Comparison of ENCODE assay signal across 24 mouse cellular contexts in the genomic region with DNA sequence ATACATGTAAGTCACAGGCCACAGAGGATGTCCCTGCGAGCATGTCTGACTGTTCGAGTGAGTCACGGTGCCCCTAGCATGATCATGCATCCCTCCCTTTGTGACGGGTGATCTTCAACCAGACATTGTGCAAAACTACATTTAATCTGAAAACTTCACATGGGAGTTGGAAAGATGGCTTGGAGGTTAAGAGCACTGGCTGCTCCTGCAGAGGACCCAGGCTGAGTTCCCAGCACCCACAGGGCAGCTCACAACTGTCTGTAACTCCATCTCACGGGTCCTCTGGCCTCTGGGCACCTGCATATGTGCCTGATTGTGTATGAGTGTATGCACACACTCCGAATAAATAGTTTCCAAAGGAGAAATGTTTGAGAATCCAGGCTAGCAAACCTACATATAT. TPM values are rescaled to one million over a fixed set of nuclear protein-coding genes. Genes with fewer than 3 reads are reported as not detected.
A peak's percentile ranks its signal among the peaks of the same experiment; 100 is the strongest.
DNase-seq lines count a peak whose midpoint lies in the region; TF ChIP-seq lines count a peak whose summit lies in the region.
"Had no signal": no experiment of that assay in that cellular context is flagged by ENCODE, and none has a peak within 500 bp of the region (broad histone marks: within the 10 kb centered on the region; RNA-seq: fewer than 3 reads in every experiment).

No protein-coding gene starts in this region.

- no peak overlapping the region for H3K4me3 ChIP-seq in olfactory bulb, adult 2 months (ENCODE audit: insufficient read depth, low read depth, low read length)
- H3K4me3 ChIP-seq: forebrain, embryonic 13.5 days; forebrain, embryonic 15.5 days had no signal

- H3K4me1 ChIP-seq in olfactory bulb, adult 2 months (ENCODE audit: control insufficient read depth, insufficient read depth, low read length) = peaks cover 20% of the 10 kb centered on the region
- H3K4me1 ChIP-seq: forebrain, embryonic 15.5 days had no signal

- 90% methylated on average over 6 of the region's 6 CpGs for WGBS in olfactory bulb, adult 2 months

- H3K27ac ChIP-seq in olfactory bulb, adult 2 months (ENCODE audit: insufficient read depth, low read depth, low read length) = peak overlapping the region; percentile 16
- H3K27ac ChIP-seq: forebrain, embryonic 13.5 days; forebrain, embryonic 15.5 days had no signal

- TF ChIP-seq CTCF in olfactory bulb, adult 2 months (IDR thresholded peaks at IDR 0.05; ENCODE audit: insufficient read depth, low read depth, low read length) = no peak

- TF ChIP-seq POLR2A in olfactory bulb, adult 2 months (IDR thresholded peaks at IDR 0.05; ENCODE audit: insufficient read depth, low read depth, low read length) = no peak

- DNase-seq in heart, adult 11 months = peak; percentile 64
- DNase-seq in heart, adult 18-20 months = no peak
- DNase-seq in heart, postnatal 4 days = peak; percentile 1
- no peak for DNase-seq in heart, adult 8-10 months (ENCODE audit: low spot score)
- DNase-seq in urinary bladder, adult 2 months (ENCODE audit: low spot score) = peak; percentile 8
- DNase-seq in urinary bladder, postnatal 25 days (ENCODE audit: low spot score) = no peak
- no peak for DNase-seq in T-cell, adult 2 months (ENCODE audit: low spot score)
- DNase-seq: adrenal gland, adult 8-10 months; adrenal gland, postnatal 14 days; adrenal gland, postnatal 36 days; cerebellum, adult 11-12 months; cerebellum, adult 9-10 months; cerebellum, postnatal 10 days; forebrain, postnatal 0 days had no signal

RNA-seq across cellular contexts. Expression of a gene that starts 20.0 kb away (rescaled TPM):
- 10 to 100 TPM; 79.0 to 83.2 TPM for total RNA-seq in heart, adult 18-20 months (2021)
- total RNA-seq in heart, postnatal 4 days (2021) = 100 to 1,000 TPM; 108 TPM
- total RNA-seq in heart, adult 8-10 months (2022) = 10 to 100 TPM; 67.0 to 78.6 (median 70.5) TPM
- 300 and 319 TPM in 2 replicates for polyA plus RNA-seq in urinary bladder, adult 2 months (2012; rRNA removed)
- not detected in 2 replicates for polyA plus RNA-seq in olfactory bulb, adult 2 months (2012; ENCODE audit: insufficient read depth, insufficient read length, low replicate concordance, missing spikeins)

RNA-seq across cellular contexts. Expression of a gene that starts 41.0 kb away (rescaled TPM):
- not detected for total RNA-seq in heart, adult 18-20 months (2021)
- under 1 TPM; 0.26 to 0.47 TPM for total RNA-seq in heart, postnatal 4 days (2021)
- not detected for total RNA-seq in heart, adult 8-10 months (2022)
- polyA plus RNA-seq in urinary bladder, adult 2 months (2012; rRNA removed) = 0.04 and 0.07 TPM in 2 replicates
- polyA plus RNA-seq in olfactory bulb, adult 2 months (2012; ENCODE audit: insufficient read depth, insufficient read length, low replicate concordance, missing spikeins) = not detected in 2 replicates
- total RNA-seq: adrenal gland, adult 18-20 months; adrenal gland, adult 8-10 months; adrenal gland, postnatal 14 days; adrenal gland, postnatal 36 days; MEL had no signal
- polyA plus RNA-seq: cerebellum, adult 2 months; cortical plate, adult 2 months; embryonic facial prominence, embryonic 11.5 days; embryonic facial prominence, embryonic 14.5 days; forebrain, embryonic 11.5 days; forebrain, embryonic 13.5 days; forebrain, embryonic 15.5 days; forebrain, postnatal 0 days had no signal

RNA-seq across cellular contexts. Expression of a gene that starts 59.7 kb away (rescaled TPM):
- total RNA-seq in heart, adult 18-20 months (2021) = 10 to 100 TPM; 29.2 to 32.6 TPM
- total RNA-seq in heart, postnatal 4 days (2021) = 10 to 100 TPM; 46.6 to 49.7 TPM
- 10 to 100 TPM; 27.6 to 37.9 (median 30.9) TPM for total RNA-seq in heart, adult 8-10 months (2022)
- 11.6 and 17.9 TPM in 2 replicates for polyA plus RNA-seq in urinary bladder, adult 2 months (2012; rRNA removed)
- polyA plus RNA-seq in olfactory bulb, adult 2 months (2012; ENCODE audit: insufficient read depth, insufficient read length, low replicate concordance, missing spikeins) = not detected in 2 replicates

Comparison
In these comparisons a context has a peak if more than half of its experiments do, and no peak if none do; other contexts are left out.
1. DNase-seq: peak in heart, adult 11 months (single experiment), heart, postnatal 4 days (single experiment) and urinary bladder, adult 2 months (single experiment); none in heart, adult 18-20 months (0 of 2), heart, adult 8-10 months (single experiment), urinary bladder, postnatal 25 days (single experiment) and T-cell, adult 2 months (single experiment).